Mouse (Mus musculus): ENCODE measurements around the gene Fam213b.

The Fam213b gene

DNA sequence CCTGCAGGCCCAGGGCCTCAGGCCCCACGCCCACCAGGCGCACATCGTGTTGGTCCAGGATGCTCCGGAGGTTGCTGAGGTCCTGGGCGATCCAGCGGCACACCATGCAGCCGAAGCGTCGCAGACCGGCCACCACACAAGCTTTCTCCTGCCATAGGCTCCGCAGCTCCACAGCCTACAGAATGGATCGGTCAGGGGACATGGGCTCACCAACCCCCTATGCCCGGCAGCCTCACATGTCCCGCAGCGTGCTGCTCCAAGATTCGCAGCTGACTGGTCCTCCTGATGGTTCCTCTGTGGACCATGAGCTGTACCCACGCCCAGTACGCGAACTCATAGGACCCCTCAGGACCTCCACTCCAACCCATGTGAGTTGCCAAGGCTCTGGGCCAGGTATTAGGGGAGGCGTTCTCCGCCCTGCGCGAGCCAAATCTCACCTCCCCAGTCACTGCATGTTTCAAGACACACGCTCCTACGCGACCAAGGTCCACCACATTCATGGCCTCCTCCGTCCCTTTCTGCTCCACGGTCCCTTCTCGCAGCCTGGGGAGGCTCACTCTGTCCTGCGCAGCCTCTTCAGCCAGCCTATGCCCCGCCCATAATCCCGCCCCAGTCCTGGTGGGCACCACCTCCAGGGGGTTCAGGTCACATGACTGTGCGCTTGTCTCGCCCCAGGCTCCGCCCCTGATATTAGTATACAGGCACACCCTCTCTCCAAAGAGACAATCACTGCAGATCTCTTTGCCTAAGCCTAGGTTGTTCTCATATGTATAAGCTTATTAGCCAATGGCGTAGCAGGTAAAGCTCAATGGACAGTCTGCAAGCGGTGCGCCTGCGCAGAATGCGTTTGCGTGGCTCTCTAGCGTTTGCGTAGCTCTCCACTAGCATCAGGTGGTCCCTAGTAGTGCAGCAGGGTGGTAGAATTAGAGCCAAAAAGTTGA lies at the start of gene Fam213b:
TSS of gene Fam213b (minus strand) at position 630 of the 941 bp plus-strand sequence.
- peak; percentile 91 for DNase-seq

GRCm38 (mm10) chr4:154948066-154948939 lies 49.4 kb upstream of the Fam213b start:
- peak; percentile 40 for DNase-seq

- DNase-seq = peak; percentile 75
Measured at GRCm38 (mm10) chr4:154946319-154946718, 47.4 kb upstream of the Fam213b start.

- peak; percentile 85 for DNase-seq
Measured at GRCm38 (mm10) chr4:154944121-154944590, 45.2 kb upstream of the Fam213b start.

DNA sequence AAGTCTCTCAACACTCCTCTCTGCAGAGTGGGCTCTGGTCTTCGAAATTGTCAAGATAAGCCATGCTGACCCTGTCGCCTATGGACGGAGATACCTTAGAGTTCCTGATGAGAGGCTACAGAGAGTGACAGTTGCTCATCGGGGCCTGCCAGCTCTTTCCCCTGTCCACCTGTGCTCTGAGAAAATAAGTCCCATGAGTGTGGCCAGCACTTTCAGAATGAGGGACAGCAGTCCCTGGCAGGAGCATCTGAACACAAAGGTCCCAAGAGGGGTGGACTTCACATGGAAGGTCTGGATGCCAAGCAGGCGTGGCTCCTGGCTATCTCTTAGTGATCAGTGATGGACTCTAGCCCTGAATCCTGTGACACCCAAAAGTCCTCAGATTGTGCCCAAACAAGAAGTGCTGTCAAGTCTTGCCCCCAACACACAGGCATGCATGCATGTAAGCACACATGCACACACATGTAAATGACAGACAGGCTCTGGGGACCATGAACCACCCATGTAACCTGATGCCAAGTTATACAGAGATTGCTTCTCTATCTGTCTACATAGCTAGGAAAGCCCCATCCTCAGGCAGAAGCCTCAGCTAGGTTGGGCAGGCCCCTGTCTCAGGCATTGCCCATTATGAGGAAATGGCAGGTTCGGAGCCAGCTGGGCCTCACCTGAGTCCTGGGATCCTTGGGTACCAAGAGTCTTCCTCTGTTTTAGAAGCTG lies 44.5 kb upstream of the Fam213b start:
- DNase-seq = no peak

DNA sequence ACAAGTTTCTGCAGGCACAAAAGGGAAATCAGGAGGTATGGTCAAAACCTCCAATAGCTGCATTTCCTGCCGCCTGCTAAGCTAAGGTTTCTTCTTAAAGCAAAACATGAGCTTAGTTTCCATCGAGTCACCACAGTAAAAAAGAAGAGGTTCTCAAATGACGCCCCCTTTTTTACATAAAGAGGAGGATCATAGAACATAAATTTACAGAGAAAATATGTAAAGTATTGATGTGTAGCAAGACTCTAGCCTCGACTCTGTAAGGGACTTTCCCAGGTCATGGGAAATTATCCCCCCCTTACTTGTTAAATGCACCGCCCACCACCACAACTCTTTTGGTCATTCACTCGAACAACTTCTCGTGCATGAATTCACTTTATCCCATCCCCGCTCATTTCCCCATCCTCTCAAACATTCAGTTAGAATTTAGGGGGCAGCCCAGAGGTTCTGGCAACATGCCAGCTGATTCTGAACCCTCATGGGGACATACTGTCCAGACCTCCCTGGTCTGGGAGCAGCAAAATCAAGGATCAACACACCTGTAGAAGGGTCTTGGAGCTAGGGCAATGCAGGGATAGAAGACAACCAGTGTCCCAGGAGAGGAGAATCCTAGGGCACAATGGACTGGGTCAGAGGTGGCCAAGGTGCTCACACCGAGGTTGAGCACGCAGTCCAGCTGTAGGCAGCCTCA lies 43.8 kb upstream of the Fam213b start:
- DNase-seq = no peak

GRCm38 (mm10) chr4:154941831-154942230 lies 42.9 kb upstream of the Fam213b start:
- no peak for DNase-seq

DNA sequence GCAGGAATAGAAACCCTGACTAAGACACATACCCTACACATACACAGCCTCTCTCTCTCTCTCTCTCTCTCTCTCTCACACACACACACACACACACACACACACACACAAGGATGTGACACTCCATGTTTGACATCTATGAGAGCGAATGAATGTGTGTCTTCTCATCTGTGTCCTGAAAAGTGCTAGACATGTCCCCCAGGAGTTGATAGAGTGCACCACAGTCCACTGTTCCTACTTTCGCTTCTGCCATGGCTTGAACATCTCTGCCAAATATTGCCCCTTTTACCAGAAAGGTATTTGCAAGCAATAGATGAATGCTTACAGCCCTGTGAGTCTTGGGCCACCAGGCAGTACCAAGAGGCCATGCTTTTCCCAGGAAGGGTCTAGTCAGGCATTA lies 41.2 kb upstream of the Fam213b start:
- no peak for DNase-seq

- DNase-seq = no peak
Measured at GRCm38 (mm10) chr4:154937746-154938145, 38.8 kb upstream of the Fam213b start.

DNA sequence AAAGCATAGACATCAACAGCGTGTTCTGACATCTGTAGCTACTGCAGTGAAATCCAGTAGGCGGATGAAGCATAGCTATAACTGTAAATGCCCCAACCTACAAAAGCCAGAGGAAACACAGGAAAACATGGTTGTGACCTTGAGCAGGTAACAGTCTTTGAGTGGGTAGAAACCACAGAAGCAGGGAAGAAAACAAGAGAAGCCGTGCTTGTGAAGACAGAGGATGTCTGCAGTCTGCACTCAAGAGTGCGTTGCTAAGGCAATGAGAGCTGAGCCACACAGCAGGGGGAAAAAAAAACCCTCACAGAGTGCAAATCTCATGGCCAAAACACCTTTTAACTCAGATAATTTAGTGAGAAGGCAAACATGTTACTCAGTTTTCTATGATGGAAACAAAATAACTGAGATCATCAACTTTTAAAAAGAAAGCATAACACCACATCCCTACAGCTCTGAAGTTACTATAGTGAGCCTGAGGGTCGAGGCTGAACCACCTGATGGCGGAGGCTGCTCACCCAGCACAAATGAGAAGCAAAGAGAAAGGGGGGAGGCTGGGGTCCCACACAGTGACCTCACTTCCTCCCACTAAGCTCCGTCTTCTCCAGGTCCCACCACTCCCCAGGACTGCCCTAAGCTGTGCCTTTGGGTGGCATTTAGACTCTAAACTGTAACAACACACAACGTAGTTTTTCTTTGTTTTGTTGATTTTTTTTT lies 37.8 kb upstream of the Fam213b start:
- DNase-seq = no peak

DNA sequence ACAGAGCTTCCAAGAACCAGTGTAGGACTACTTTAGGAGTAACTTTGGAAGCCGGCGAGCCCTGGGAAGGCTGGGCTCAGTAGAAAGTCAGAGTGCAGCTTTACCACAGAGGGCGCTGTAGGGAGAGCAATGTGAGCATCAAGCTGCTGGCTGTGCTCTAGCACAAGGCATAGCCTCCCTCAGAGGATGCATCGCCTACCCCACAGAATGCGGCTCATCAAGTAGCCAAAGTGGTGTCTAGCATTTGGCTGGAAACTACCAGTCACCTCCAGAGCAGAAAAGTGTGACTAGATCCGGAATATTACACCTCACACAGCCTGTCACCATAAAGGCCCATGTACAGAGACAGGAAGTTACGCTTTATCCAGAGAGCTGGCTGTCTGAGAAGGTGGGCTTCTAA lies 36.9 kb upstream of the Fam213b start:
- DNase-seq = no peak

DNA sequence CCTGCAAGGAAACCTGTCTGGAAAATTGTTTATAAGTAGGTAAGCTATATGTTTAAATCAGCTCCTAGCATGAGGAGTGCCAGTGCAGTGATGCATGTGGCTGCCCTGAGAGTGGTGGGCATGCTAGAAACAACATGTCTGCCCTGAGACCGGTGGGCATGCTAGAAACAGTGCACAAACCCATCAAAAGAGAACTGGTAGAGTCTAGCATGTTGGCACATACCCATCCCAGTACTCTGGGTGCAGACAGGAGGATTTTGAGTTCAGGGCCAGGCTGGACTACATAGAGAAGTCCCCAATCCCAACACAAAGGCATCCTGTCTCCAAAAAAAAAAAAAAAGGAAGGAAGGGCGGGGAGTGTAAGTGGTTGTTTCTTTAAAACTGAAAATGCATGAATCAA lies 35.9 kb upstream of the Fam213b start:
- DNase-seq = no peak

DNA sequence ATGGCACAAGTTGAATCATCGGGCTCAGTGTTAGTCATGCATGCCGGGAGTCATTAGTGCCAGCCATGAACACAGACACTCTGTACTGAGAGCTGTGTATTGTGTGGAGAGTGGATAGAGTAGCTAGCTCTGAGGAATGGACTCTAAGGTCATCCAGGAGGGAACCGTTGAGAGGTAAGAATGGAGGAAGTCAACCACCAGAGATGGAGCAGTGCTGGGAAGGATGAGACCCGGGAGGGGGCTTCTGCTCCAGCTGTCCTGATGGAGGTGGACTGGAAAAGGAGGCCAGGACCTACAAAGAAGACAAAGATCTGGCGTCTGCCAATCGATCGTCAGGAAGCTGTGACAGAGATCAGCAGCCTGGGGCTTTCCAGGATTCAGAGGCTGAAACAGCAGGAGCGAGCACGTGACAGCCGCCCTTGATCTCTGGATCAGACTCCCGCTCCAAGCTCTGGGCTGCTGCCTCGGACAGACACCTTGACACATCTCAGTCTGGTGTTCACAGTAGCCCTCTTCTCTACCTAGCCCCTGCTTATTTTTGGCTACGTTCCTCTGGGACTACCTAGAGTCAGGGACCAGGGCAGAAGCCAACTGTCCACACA lies 34.5 kb upstream of the Fam213b start:
- no peak for DNase-seq

- no peak for DNase-seq
Measured at GRCm38 (mm10) chr4:154929088-154929660, 30.2 kb upstream of the Fam213b start.

- no peak for DNase-seq
Measured at GRCm38 (mm10) chr4:154928395-154929087, 29.6 kb upstream of the Fam213b start, which contains the start of gene Tnfrsf14. Gene Tnfrsf14, minus strand, starts transcription at chr4:154928563.

GRCm38 (mm10) chr4:154927899-154928337 lies 29.0 kb upstream of the Fam213b start:
- DNase-seq = no peak

GRCm38 (mm10) chr4:154926969-154927898 lies 28.3 kb upstream of the Fam213b start:
- no peak for DNase-seq

DNA sequence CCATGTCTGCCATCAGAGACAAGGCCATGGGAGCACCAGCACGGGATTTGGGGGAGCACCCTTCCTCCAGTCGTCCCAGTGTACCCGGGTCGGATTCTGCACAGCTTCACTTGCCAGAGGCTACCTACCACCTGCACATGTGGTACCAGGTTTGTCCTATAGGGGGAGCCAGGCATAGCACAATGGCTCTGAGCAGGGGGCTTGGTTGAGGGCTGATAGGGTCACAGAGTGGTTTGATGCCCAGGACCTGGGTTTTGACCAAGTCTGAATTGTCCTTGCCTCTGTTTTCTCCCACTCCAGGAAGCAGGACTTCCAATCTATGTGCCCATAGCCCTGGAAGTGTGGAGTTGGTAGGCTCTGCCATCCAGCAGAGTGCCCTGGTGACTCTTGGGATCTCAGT lies 26.5 kb upstream of the Fam213b start:
- no peak for DNase-seq

- no peak for DNase-seq
Measured at GRCm38 (mm10) chr4:154922931-154923330, 24.0 kb upstream of the Fam213b start.
